Mouse (Mus musculus) MEL-GATA-1-ER (cell line): ENCODE data around the gene Eea1.

Source experiments
- DNase-seq: peaks from one replicate; pipeline ENCODE4 v3.0.0-alpha.2; 2012; ENCODE audit warnings: low read depth; ENCODE audit errors: extremely low read depth

Gene Eea1

DNA sequence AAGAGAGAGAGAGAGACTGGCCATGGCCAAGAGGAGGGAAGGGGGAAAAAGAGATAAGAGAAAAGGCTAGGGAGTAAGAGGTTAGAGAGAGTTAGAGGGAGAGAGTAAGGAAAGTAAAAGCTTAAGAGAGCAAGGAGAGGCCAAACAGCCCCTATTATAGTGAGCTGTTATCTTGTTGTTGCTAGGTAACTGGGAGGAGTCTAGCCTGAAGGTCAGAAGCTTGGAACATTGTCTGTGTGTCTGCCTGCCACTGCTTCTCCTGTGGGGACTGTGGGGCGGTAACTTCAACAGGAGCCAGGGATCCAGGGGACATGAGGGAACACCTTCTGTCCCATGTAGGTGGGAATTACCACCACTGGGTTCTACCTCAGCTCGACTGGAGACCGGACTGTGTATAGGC, 108.1 kb downstream of the Eea1 start:
- DNase-seq: peak; percentile 2

DNA sequence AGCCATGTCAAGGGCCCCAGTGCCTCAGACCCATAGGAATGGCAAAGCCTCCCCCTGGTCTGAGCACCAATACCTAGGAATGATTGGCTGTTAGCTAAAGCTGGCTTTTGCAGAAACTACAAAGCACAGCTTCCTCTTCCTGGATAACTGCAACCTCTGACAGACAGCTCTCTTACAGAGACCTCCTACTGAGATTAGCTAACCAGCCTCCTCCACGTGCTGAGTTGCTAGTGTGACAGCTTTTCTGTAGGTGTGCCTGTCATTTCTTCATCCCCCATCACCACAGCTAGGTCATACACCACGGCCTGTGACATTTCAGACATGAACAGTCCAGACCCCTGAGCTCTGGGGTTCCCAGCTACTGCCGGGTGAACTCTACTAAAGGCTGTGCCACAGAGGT, 126.9 kb downstream of the Eea1 start:
- no peak for DNase-seq

DNA sequence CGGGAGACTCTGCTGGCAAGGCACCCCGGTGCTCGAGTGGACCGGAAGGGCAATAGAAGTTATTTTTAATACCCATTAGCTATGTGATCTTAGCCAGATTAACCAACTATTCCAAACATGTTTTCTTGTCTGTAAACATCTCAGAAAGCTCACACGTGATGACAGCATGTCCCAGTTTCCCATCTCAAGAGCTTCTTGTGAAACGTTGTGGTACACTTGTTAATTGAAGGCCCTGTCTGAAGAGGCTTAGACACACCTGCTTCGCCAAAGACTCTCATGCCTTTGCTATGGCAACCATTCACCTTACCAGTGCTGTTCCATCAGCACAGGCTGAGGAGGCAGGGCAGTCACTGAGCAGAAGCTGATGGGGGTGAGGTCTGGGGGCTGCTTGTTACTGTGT, 133.9 kb downstream of the Eea1 start:
- DNase-seq: no peak

DNA sequence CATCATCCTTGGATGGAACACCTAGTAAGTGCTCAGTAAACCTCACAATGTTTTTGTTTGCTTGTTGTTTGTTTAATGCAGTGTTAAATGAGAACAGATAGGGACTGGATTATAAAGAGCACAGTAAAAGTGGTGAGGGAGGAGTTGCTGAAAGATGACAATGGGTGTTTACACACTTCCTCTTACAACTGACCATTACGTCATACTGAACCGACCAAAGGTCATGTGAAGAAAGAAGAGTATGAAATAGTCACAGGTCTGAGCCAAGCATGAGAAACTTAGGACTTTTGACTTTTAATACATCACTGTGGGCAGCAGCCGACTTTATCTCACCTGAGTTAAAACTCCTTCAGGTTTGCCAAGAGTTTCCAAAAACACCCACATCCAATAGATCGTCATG, 135.0 kb downstream of the Eea1 start:
- DNase-seq: no peak

DNA sequence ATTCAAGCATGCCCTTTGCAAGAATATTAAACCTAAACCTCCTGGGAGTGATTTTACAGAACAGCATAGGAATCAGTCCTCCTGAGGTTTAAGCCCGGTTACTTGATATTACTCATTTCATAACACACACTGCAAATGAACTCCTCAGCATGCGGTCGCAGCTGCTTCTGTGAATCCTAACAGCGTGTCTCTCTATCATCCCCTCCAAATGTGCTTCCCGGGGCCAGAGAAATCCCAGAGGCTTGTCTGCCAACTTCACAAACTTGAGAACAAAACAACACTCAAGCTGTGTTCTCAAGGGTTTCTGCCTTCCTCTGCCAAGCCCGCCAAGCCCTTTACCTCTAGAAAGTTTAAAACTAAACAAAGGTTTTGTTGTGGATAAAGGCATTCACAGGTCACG, 135.4 kb downstream of the Eea1 start:
- no peak for DNase-seq

DNA sequence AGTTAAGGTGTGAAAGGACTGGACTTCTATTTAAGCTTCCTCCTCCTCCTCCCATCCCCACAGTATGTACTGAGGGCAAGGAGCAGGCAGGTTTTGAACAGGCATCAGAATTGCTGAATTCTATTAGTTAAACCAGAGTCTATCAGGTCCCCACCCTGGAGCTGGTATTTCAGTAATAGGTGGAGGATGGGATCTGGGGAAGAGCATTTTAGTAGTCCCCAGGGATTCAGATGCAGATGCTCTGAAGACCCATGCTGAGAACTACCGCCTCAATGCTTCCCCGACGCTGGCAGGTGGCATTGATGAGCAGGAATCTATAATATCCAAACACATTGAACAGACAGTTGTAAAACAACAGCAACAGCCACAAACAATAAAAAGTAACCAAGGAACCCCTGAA, 136.0 kb downstream of the Eea1 start:
- no peak for DNase-seq

DNA sequence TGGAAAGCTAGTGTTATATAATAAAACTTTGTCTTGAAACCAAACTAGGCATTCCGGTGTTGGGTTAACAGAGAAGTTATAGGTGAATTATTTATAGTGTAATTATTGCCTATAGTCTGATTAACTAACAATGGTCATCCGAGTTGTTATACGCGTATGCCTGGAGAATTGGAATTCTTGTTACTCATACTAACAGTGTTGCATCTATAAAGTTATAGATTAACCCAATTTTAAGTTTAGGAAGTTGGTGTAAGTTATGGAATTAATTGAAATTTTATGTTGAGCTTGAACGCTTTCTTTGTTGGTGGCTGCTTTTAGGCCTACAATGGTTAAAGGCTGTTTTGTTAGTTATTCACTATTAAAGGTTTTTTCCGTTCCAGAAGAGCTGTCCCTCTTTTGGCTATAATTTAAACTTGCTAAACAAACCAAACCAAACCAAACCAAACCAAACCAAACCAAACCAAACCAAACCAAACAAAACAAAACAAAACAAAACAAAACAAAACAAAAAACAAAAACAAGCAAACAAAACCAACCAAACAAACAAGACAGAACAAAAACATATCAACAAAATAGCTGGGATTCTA, 137.1 kb downstream of the Eea1 start:
- peak; percentile 37 for DNase-seq

DNA sequence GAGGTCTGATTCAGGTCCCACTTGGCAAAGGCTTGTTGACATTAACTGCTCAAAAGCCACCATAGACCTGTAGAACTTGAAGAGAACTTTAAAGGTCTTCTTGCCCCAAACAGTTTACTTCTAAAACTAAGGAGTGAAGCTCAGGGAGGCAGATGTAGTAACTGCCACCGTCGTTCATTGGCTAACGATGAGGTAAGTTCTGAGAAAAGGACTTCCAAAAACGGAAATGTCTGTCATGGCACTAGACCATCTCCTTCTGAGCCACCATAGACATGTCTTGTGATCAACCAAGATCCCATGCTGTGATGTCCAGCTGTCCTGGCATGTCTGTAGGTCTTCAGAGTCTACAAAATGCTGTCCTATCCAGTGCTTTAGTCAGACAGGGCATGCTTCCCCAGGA, 139.4 kb downstream of the Eea1 start:
- no peak for DNase-seq

DNA sequence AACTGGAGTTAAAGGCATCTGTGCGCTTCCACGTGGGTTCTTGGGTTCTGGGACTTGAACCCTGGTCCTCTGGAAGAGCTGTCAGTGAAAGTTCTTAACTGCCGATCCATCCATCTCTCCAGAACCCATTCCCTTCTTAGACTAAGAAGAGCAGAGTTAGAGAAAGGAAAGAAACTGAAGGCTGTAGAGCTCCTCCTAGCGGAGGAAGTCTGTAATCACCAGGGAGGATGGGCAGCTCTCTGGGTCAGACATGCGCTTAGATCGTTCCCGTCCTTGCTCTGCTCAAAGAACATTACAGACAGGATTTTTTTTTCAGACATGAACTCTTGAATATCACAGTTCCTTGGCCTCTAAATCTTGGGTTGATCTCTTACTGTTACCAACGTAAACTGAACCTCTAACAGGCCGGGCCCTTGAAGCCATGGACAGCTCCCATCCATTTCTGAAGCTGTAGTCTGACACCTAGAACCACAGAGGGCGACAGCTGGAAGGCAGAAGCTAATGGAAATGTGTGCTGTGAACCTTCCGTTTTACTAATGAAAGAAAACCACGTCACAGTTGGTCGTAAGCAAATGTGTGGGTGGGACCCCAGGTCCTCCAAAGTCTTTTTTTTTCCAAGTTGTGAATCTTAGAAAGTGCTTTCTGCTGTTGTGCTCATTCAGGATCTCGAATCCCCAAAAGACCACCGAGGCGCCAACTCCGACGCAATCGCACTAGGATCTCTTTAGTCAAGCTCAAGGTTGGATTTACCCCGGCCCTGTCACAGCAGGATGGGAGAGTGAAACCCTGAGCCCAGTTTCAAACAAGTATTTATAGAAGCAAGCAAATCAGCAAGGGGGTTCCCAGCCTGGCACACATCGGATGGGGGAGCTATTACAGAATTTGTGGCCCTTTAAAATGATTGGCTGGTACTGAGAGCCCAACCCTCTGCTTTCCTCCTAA, 140.3 kb downstream of the Eea1 start:
- peak; percentile 34 for DNase-seq

DNA sequence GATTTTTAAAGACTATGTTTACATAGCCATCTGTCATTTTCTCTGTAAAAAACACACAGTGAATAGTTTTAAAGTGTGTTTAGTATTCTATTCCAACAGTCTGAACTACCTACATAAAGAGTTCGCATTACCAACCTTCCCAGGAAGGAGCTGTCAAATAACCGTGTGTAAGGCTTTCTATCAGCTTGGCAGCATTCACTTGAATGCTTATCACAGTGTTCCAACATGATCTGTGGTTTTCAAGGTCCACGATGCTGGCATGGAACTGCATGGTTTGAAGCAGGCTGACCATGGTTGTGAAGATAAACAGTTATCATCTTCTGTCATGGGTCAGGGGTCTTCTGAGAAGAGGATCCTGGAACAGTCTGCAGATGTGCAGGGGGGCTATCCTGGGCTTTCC, 141.8 kb downstream of the Eea1 start:
- DNase-seq: no peak

DNA sequence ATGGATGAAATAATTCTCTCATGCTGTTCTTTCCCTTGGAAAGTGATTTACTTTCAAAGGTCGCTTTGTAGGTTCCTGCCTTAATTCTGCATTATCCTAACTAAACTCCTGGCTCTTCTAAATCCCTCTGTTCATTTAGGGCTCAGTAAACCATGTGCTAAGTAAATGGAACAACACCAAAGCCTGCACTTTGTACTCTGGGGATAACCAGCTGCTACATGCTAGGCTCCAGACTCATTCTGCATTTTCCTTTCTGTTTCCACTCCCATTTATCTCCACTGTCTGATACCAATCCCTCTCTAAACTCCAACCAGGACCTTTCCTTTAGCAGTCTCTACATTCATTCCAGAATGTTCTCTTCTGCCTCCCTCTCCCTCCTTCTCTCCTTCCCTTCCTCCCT, 149.3 kb downstream of the Eea1 start:
- no peak for DNase-seq

DNA sequence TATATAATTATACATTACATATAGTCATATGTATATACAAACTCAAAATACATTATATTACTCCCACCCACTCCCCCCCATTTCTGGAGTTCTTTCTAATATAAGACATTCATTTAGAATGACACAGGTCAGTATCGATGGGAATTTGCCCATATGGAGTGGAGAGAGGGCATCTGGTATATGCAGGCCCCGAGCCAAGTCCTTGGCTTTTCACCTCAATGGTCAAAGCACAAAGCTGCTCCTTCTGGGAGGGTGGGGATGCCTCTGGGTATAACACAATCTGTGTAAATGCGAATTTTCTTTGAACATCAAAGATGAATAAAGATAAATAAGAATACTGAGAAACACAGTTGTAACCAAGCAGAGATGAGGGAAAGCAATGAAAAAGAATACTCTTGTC, 149.9 kb downstream of the Eea1 start:
- DNase-seq: no peak

DNA sequence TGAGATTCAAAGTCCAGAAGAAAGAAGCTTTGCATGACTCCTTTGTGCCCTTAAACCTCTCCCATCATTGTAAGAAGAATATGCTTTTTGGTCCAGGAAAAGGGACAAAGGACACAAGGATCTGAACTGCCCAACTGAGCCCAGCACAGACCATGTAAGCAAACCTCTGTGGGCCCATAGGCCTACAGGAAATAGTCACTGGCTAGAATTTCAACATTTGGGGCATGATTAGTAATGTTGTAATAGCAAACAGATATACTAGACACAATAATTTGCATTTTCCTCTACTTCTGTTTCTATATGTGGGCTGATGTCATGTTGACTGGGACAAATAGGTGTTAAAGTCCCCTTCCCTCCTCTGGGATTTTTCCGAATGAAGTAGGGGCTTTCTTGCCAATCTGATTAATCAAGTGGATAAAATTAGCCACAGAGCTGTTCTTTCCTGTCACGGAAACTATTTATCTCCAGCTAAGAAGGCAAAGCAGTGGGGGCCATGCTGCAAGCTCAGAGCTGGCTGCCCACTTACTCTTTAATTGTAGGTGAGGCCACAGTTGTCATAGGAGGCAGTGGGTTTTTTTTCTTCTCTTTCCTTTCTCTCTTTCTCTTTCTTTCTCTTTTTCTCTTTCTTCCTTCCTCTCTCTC, 153.6 kb downstream of the Eea1 start:
- DNase-seq: no peak

DNA sequence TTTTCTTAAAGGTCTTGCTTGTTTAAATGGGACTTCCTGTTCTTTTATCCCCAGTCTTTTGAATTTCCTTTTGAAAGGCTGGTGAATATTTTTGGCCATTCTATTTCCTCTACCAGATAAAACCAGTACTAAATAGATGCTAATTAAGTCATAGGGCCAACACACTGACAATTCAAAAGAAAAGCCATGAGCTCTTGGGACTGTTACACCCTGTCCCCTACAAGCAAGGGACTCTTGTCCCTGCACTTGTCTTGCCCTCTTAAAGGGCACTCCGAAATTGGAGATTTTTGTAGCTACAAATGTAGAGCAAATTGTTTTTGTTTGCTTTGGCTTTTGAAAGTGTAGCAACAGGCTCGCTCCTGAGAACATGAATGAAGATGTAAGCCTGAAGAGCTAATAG, 154.1 kb downstream of the Eea1 start:
- DNase-seq: no peak
